Mouse (Mus musculus) spleen, adult 2 months (tissue): Measurements from ENCODE around the gene Eif2ak1.

ENCODE experiments used
- CTCF ChIP-seq: fragments of 200-500 bp; IDR thresholded peaks from 2 replicates; pipeline ENCODE4 v1.5.1; 2011; ENCODE audit warnings: mild to moderate bottlenecking, inconsistent platforms; ENCODE audit not compliant: insufficient read depth, insufficient read length, insufficient replicate concordance; ENCODE audit errors: extremely low read depth
- POLR2A ChIP-seq: fragments of 200-500 bp; IDR thresholded peaks from 2 replicates; pipeline ENCODE4 v1.6.1; 2011; ENCODE audit warnings: low read depth, low read length, inconsistent platforms

- no peak for TF ChIP-seq CTCF
- no peak for TF ChIP-seq POLR2A
These were observed 2.5 kb downstream of the Eif2ak1 start for GRCm38 (mm10) chr5:143819906-143820660.
